Mouse (Mus musculus): ENCODE measurements around the gene Slc5a5. TPM values are rescaled to one million over a fixed set of nuclear protein-coding genes. Genes with fewer than 3 reads are reported as not detected.

Gene Slc5a5
- total and polyA plus RNA-seq, 3 experiments, result 0.04 to 0.26 (median 0.16) TPM

DNA sequence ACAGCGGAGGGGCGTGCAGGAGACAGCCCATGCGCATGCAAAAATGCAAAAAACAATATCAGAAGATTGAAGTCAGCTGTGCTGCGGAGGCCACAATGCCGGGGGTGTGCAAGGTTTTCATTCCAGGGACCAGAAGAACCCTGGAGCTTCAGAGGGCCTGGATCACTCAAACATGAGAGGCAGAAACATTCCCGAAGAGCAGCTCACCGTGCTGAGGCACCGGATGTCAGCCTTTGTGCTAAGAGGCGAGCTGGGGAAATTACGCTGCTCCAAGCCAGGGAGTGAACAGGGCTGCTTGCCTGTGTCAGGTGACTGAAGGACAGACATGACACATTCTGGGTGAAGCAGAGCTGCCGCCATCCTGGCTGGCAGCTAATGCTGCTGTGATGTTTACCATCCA lies 12.0 kb downstream of the Slc5a5 start:
- H3K27ac ChIP-seq (ENCODE audit: insufficient read depth, low read depth), result no peak overlapping the region
- H3K9ac ChIP-seq (ENCODE audit: insufficient read depth, low read depth), result no peak overlapping the region
- no peak overlapping the region for H3K4me3 ChIP-seq (replicated peaks in 1 of 3; ENCODE audit: low read depth in 2 of 3, low read length in 2 of 3, poor library complexity in 1 of 3)
- TF ChIP-seq TCF12 (IDR thresholded peaks at IDR 0.05; ENCODE audit: low read depth, low read length) (no peak), RAD21 (IDR thresholded peaks at IDR 0.05; ENCODE audit: low read depth, low read length) (no peak), SIN3A (IDR thresholded peaks at IDR 0.05; ENCODE audit: low read length) (no peak), CTCF (conservative IDR thresholded peaks at IDR 0.05 in 1 of 2, IDR thresholded peaks at IDR 0.05 in 1 of 2; ENCODE audit: low read depth in 2 of 2, low read length in 2 of 2) (no peak), RCOR1 (conservative IDR thresholded peaks at IDR 0.05; ENCODE audit: low read depth, low read length) (no peak), MXI1 (IDR thresholded peaks at IDR 0.05; ENCODE audit: low read depth, low read length) (no peak), USF2 (conservative IDR thresholded peaks at IDR 0.05; ENCODE audit: low read depth, low read length) (no peak)
- no peaks in the 10 kb centered on the region for H3K27me3 ChIP-seq (replicated peaks)
- H3K79me2 ChIP-seq (replicated peaks; ENCODE audit: control insufficient read depth, extremely low read depth, insufficient read depth, poor library complexity, severe bottlenecking), result no peaks in the 10 kb centered on the region
- H3K9me3 ChIP-seq (replicated peaks; ENCODE audit: low read length), result no peaks in the 10 kb centered on the region
- DNase-seq (ENCODE audit: extremely low read depth), result no peak
- H3K4me1 ChIP-seq (ENCODE audit: control insufficient read depth in 1 of 2, insufficient read depth in 2 of 2), result peaks cover 8 to 30% of the 10 kb centered on the region in 2 experiments
- in situ Hi-C loops (cut with MboI; ENCODE audit: low pct_ligation_motif_present, low pct_unique_long_range_greater_than_20kb, low sequenced_read_pairs), result no loop called here
- dilution Hi-C loops (cut with MboI; ENCODE audit: extremely low pct_ligation_motif_present, extremely low pct_unique_long_range_greater_than_20kb, low sequenced_read_pairs), result no loop called here
- no peak overlapping the region for H3K4me2 ChIP-seq (ENCODE audit: insufficient read depth, low read depth, poor library complexity, severe bottlenecking)
- peaks cover 0 to 34% of the 10 kb centered on the region in 2 experiments for H3K36me3 ChIP-seq (replicated peaks in 1 of 2; ENCODE audit: control insufficient read depth in 1 of 2, insufficient read depth in 1 of 2, low read length in 1 of 2)

DNA sequence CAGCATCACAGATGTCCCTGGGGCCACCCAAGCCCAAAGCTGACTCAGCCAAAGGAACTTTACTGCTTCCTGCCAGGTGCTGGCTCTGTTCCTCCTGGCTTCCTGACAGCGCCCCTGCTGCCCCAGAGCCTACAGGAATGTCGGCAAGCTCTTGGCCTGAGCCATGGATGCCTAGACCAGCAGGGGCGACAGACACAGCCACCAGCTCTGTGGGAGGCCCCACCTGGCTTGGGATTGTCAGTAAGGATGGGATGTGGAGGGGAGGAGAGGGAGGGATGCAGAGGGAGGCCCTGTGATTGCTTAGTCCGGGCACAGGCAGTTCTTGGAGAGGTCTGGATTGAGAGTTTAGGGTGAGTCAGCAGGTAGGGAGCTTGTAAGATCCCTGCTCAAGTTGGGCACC lies 12.4 kb downstream of the Slc5a5 start:
- Histone ChIP-seq H3K4me2 (ENCODE audit: insufficient read depth, low read depth, poor library complexity, severe bottlenecking) (no peak overlapping the region), H3K4me1 (ENCODE audit: control insufficient read depth in 1 of 2, insufficient read depth in 2 of 2) (peaks cover 4 to 26% of the 10 kb centered on the region in 2 experiments), H3K4me3 (replicated peaks in 1 of 3; ENCODE audit: low read depth in 2 of 3, low read length in 2 of 3, poor library complexity in 1 of 3) (no peak overlapping the region), H3K27me3 (replicated peaks) (no peaks in the 10 kb centered on the region), H3K9me3 (replicated peaks; ENCODE audit: low read length) (no peaks in the 10 kb centered on the region), H3K79me2 (replicated peaks; ENCODE audit: control insufficient read depth, extremely low read depth, insufficient read depth, poor library complexity, severe bottlenecking) (no peaks in the 10 kb centered on the region), H3K27ac (ENCODE audit: insufficient read depth, low read depth) (no peak overlapping the region), H3K36me3 (replicated peaks in 1 of 2; ENCODE audit: control insufficient read depth in 1 of 2, insufficient read depth in 1 of 2, low read length in 1 of 2) (peaks cover 0 to 32% of the 10 kb centered on the region in 2 experiments), H3K9ac (ENCODE audit: insufficient read depth, low read depth) (no peak overlapping the region)
- in situ Hi-C loops (cut with MboI; ENCODE audit: low pct_ligation_motif_present, low pct_unique_long_range_greater_than_20kb, low sequenced_read_pairs), result no loop called here
- TF ChIP-seq MYC (IDR thresholded peaks at IDR 0.05; ENCODE audit: low read depth, low read length), result no peak
- no peak for TF ChIP-seq MAX (IDR thresholded peaks at IDR 0.05; ENCODE audit: low read length)
- no peak for TF ChIP-seq ZNF384 (IDR thresholded peaks at IDR 0.05; ENCODE audit: low read depth, low read length)
- TF ChIP-seq CHD1 (IDR thresholded peaks at IDR 0.05; ENCODE audit: low read depth, low read length), result no peak
- no peak for TF ChIP-seq POLR2AphosphoS2 (IDR thresholded peaks at IDR 0.05; ENCODE audit: low read depth, low read length)
- no peak for TF ChIP-seq MAFK (IDR thresholded peaks at IDR 0.05; ENCODE audit: insufficient replicate concordance, low read length)
- no peak for TF ChIP-seq ELF1 (IDR thresholded peaks at IDR 0.05; ENCODE audit: low read depth, low read length)
- TF ChIP-seq TCF12 (IDR thresholded peaks at IDR 0.05; ENCODE audit: low read depth, low read length), result no peak
- no peak for TF ChIP-seq ZKSCAN1 (IDR thresholded peaks at IDR 0.05; ENCODE audit: borderline replicate concordance, low read depth, low read length)
- no peak for TF ChIP-seq POLR2A (IDR thresholded peaks at IDR 0.05; ENCODE audit: low read depth, low read length)
- TF ChIP-seq SMC3 (IDR thresholded peaks at IDR 0.05; ENCODE audit: low read depth, low read length), result no peak
- no peak for TF ChIP-seq TBP (conservative IDR thresholded peaks at IDR 0.05; ENCODE audit: low read depth, low read length)
- no peak for TF ChIP-seq RAD21 (IDR thresholded peaks at IDR 0.05; ENCODE audit: low read depth, low read length)
- TF ChIP-seq CTCF (conservative IDR thresholded peaks at IDR 0.05 in 1 of 2, IDR thresholded peaks at IDR 0.05 in 1 of 2; ENCODE audit: low read depth in 2 of 2, low read length in 2 of 2), result no peak
- dilution Hi-C loops (cut with MboI; ENCODE audit: extremely low pct_ligation_motif_present, extremely low pct_unique_long_range_greater_than_20kb, low sequenced_read_pairs), result no loop called here
- no peak for DNase-seq (ENCODE audit: extremely low read depth)
